Mouse (Mus musculus): ENCODE data around the gene Olfr800.

Olfr800 gene

GRCm38 (mm10) chr10:129657394-129657793 lies at the start of gene Olfr800:
Olfr800 (plus strand) TSS chr10:129657694.
- no peak for DNase-seq (ENCODE audit: low spot score)

GRCm38 (mm10) chr10:129612470-129612869 lies 45.0 kb upstream of the Olfr800 start, which contains the start of gene Olfr796:
Olfr796 (minus strand) TSS chr10:129612570.
- DNase-seq (ENCODE audit: low spot score): no peak

DNA sequence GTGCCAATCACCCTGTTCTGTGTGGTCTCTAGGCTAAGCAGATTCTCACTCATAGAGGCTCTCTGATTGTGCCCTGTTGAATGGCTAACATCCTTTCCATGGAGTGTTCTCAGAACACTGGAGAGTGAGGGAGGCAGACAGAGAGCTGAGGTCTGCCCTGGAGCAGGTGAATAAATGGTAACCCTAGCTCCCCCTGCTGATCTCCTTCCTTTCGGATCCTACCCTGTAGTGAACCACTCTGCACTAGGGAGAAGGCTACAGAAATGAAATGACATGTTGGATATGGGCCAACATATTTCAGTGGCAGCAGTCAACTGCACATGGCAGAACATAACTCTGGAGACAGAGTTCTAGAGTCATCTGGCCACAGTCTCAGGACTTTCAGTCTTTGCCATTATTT lies 35.8 kb upstream of the Olfr800 start:
- DNase-seq (ENCODE audit: low spot score): no peak

- no peak for DNase-seq (ENCODE audit: low spot score)
Measured at GRCm38 (mm10) chr10:129623251-129623650, 34.2 kb upstream of the Olfr800 start.

- DNase-seq (ENCODE audit: low spot score): no peak
Measured at GRCm38 (mm10) chr10:129627834-129628233, 29.7 kb upstream of the Olfr800 start, which contains the start of gene Olfr798. Olfr798 (minus strand) TSS chr10:129627934.

DNA sequence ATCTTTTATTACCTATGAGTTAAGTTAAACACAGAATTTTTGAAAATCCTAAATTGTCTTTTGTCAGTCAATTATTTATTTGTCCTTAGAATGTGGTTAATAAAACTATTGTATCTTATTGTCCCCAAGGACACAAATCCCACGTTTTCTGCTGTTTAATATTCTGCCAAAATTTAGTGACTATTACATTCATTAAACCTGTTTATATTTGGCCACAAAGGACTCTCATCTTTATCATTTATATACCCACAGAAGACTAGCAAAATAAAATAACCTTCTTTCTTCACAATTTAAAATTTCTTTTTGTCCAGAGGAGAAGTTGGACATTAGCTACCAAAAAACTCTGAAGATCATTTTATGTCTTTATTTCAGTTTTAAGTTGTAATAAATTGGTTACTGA lies 20.3 kb upstream of the Olfr800 start, which contains the start of gene Olfr799:
Gene Olfr799 (plus strand): TSS at position 301 of the 400 bp plus-strand sequence.
- no peak for DNase-seq (ENCODE audit: low spot score)

GRCm38 (mm10) chr10:129651763-129652162 lies 5.7 kb upstream of the Olfr800 start:
- DNase-seq (ENCODE audit: low spot score): no peak

GRCm38 (mm10) chr10:129673765-129674164 lies 16.3 kb downstream of the Olfr800 start, which contains the start of gene Olfr801:
Olfr801 (minus strand) TSS chr10:129673865.
- no peak for DNase-seq (ENCODE audit: low spot score)

GRCm38 (mm10) chr10:129688069-129688468 lies 30.6 kb downstream of the Olfr800 start, which contains the start of gene Olfr802:
Olfr802 (minus strand) TSS chr10:129688169.
- no peak for DNase-seq (ENCODE audit: low spot score)

DNA sequence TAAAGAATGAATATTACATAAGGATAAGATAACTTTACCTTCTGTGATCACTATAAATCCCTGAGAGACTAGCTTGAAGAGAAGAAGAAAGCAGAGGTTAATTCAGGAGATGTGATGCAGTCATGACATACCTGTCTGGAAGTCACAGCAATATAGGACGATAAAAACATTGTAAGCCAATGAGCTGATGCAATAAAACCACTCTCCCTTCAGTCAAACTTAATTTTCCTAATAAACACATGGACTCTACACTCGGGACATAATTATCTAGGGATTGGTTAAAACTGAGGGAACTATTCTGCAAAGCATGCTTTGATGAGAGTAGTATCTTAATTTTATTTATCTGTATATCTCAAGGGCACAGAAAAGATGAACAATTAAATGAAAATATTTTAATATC lies 36.7 kb downstream of the Olfr800 start, which contains the start of gene Olfr803:
Gene Olfr803 (minus strand): TSS at position 101 of the 400 bp plus-strand sequence.
- DNase-seq (ENCODE audit: low spot score): no peak

DNA sequence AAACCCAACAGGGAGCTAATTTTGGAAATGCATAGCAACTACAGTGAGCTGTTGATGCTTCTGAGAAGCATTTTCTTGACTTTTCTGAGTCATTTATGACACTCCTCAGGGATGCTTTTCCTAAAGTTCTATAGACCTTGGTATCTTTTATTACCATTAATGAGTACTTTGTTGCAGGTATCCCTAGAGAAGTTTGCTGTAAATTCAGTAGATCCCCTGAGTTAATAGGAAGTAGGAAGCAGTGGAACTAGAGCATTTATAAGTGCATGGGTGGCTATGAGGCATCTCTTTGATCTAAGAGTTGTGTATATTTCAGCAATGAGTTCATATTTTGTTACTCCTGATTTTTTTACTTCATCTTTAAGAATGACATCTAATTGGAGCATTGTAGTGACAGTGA lies 45.4 kb downstream of the Olfr800 start, which contains the start of gene Olfr804:
Gene Olfr804 (plus strand): TSS at position 301 of the 400 bp plus-strand sequence.
- no peak for DNase-seq (ENCODE audit: low spot score)

Data from lung, postnatal 25 days (tissue).